Mouse (Mus musculus): Measurements from ENCODE around the gene Add3.
"Not testable (repeated sequence)": the region's sequence is repeated elsewhere in the genome, so short reads cannot be mapped to it uniquely, and the experiment has no call there.

Gene Add3

GRCm38 (mm10) chr19:53191867-53192487 lies 51.7 kb downstream of the Add3 start:
- DNase-seq (ENCODE audit: low read depth, low spot score) = no peak

- DNase-seq (ENCODE audit: low read depth, low spot score) = no peak
Observed at GRCm38 (mm10) chr19:53193190-53193589, 52.9 kb downstream of the Add3 start.

DNA sequence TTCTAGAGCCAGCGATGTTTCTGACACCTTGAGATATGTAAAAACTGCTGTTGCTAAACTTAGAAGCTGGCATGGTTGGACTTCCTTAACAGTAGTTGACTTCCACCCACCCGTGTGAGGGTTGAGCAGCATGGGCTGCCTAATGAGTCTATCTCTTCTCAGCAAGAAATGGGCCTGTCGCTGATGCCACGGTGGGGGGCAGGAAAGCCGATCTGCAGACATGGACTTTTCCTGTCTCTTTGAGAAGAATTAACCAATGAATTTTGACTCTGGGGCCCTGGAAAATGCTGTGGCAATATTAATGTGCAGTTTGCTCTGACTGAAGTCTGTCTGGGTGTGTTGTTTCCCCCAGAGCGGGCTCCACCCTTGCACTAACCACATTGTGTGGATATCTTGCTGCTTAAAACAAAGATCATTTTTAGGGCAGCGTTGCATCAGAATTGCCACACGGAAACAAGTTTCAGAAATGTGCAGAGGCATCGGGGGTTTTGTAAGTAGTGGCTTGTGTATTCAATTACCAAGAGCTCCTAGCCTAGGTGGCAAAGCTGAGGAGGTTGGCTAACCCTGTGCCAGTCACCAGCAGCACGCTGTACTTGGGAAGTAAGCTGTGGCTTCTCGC lies 53.8 kb downstream of the Add3 start:
- DNase-seq (ENCODE audit: low read depth, low spot score) = no peak

DNA sequence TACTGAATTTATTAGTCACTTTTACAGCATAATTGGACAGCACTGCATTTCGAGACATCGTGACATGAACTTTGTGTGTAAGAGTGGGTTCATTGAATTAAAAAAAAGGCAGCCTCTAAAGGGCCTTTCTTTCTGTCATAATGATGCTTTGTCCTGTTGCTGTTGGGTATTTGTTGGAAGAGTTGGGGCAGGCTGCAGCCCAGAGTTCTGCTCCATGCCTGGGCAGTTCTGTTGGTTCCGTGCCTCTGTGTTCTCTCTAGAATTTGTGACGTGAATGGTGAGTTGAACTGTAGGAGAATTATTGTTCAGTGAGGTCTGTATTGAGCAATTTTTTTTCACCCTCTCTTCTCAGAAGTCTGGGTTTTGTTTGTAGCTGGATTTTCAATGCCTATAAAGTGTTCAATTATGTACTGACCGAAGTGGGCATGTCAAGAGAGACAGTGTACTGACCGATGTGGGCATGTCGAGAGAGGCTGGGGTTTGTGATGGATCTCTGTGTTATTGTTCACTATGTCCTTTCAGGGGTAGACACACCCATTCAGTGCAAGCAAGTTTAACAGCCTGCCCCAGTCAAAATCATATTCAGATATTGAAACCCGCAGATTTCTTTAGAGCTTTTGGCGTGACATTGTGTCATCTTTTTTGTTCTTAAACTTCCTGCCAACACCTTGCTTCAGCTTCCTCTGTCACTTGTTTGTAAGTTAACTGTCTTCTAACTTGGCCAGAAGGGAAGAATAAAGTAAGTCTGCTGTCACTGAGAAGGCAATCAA lies 54.7 kb downstream of the Add3 start:
- no peak for DNase-seq (ENCODE audit: low read depth, low spot score)

DNA sequence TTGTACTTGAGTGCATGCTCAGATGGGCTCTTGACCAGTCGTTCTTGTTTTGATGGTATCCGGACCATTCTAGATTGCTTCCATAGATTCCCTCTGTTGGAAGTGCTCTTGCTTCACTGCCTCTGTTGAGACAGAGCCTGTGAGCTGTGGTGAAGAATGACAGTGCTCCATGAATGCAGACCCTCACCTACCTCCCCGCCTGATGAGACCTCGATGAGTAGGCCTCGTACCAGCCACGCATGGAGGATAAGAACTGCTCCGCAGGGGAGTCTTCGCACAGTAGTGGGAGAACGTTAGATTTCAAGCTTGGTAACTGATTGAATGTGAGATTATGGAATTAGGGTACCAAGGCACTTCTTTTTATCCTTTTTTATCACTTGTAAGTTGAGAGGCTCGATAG lies 56.7 kb downstream of the Add3 start:
- DNase-seq (ENCODE audit: low read depth, low spot score) = no peak

DNA sequence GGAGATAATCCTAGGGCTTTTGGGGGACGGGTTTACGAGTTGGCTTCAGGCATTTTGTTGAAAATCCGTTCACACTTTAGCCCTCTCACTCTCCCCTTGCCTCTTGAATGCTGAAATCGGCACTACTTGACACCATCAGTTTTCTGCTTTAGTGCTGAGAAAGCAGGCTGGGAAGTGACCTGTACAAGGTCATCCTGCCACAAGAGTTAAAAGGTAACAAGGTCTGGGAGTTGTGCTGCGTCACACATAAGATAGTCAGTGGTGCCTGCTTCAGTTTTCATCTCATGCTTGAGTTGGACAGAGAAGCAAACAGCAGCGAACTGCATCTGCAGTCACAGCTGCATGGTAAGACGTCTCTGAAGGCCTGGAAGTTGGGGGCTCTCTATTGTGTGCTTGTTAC lies 57.5 kb downstream of the Add3 start:
- no peak for DNase-seq (ENCODE audit: low read depth, low spot score)

DNA sequence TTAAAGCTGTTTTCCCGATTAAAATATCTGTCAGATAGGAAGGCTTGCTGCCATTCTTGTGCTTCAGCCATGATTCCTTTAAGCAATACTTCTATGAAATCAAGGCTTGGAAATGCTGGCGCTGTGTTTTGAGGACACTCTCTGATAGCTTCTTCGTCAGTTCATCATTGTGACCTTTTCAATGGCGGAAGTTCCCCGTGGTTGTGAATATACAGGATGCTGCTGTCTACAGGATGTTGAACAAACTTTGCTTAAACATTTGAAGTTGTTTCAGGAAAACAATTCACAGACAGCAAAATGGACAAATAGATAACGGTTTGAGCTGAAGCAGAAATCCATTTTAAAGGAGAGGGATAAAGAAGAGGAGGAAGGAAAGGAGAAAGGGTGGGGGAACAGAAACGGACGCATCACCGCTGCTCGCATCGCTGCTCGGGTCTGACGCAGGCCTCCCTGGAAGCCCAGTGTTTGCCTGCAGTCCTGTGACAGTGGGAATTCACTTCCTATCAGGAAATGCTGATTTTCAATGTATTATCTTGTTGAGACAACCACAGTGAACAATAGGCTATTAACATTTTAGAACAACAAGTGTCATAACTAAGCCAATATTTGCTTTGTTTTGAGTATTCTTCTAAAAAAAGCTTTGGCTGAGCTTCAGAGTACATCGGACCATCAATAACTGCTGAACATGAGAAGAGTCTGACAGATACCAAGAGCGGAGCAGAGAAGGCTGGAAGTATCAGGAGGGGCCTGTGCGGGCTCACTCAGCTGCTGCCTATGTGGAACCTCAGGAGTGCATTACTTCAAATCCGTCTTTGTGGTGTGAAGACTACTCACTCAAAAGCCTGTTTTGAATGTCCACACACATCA lies 58.7 kb downstream of the Add3 start:
- DNase-seq (ENCODE audit: low read depth, low spot score) = no peak

GRCm38 (mm10) chr19:53199711-53200110 lies 59.5 kb downstream of the Add3 start:
- no peak for DNase-seq (ENCODE audit: low read depth, low spot score)

GRCm38 (mm10) chr19:53202116-53202515 lies 61.9 kb downstream of the Add3 start:
- DNase-seq (ENCODE audit: low read depth, low spot score) = no peak

- peak; percentile 37 for DNase-seq (ENCODE audit: low read depth, low spot score)
Observed at GRCm38 (mm10) chr19:53206986-53207385, 66.7 kb downstream of the Add3 start.

- peak; percentile 27 for DNase-seq (ENCODE audit: low read depth, low spot score)
Observed at GRCm38 (mm10) chr19:53208830-53209229, 68.6 kb downstream of the Add3 start.

- no peak for DNase-seq (ENCODE audit: low read depth, low spot score)
Observed at GRCm38 (mm10) chr19:53210251-53210650, 70.0 kb downstream of the Add3 start.

- no peak for DNase-seq (ENCODE audit: low read depth, low spot score)
Observed at GRCm38 (mm10) chr19:53215352-53215751, 75.1 kb downstream of the Add3 start.

DNA sequence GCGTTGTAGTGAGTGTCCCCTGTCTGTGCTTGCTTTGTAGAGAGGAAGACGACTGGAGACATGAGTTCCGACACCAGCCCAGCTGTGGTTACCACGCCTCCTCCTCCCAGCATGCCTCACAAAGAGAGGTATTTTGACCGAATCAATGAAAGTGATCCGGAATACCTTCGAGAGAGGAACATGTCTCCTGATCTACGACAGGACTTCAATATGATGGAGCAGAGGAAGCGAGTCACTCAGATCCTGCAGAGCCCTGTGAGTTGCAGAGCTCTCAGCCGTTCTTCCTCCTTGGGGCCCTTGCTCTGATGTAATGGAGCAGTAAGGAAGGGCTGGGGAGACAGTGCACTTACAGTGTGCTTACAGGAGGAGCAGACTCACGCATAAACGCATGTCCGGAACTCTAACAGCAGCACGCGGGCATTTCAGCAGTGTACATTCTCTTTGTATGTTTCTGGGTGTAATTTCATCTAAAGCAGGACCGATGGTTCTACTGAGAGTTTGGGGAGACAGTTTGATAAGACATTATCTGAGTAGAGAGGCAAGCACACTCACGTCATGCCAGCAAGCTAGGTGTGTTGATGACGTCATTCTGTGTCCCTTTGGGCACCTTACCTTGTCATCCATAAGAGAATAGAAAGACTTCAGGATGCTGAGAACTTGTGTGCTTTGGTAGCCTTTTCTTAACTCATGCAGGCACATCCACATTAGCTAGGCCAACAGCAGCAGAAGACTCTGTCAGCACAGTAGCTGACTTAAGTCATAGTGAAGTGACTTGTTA lies 76.7 kb downstream of the Add3 start:
- DNase-seq (ENCODE audit: low read depth, low spot score) = no peak

- no peak for DNase-seq (ENCODE audit: low read depth, low spot score)
Observed at GRCm38 (mm10) chr19:53217837-53218236, 77.6 kb downstream of the Add3 start.

DNA sequence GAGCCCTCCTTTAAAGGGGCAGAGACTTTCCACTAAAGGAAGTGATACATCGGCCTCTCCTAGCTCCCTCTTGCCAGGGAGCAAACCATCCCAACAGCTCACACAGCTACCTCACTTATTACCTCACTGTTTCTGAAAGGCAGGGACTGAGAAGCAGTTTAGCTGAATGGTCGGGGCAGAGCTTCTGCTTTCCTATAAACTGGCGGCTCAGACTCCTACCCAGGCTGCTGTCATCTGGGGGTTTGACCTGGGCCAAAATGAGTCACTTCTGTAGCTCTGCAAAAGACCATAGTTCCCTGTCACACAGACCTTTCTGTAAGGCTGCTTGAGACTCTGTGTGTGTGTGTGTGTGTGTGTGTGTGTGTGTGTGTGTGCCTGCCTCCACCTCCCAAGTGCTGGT lies 79.1 kb downstream of the Add3 start:
- DNase-seq (ENCODE audit: low read depth, low spot score) = peak; percentile 55

DNA sequence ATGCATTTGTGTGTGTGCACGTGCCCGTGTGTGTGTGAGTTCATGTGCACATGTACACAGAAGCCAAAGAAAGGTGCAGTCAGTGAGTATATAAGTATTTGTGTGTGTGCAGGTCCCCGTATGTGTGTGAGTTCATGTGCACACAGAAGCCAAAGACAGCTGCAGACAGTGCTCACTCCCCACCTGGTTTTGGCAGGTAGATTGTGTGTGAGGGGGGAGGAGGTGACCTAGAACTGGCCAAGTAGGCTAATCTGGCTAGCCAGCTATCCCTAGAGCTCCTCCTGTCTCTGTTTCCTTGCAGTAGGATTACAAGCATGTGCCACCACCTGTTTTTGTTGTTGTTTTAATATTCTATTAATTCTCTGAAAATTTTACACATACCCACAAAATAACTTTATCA lies 80.9 kb downstream of the Add3 start:
- no peak for DNase-seq (ENCODE audit: low read depth, low spot score)

DNA sequence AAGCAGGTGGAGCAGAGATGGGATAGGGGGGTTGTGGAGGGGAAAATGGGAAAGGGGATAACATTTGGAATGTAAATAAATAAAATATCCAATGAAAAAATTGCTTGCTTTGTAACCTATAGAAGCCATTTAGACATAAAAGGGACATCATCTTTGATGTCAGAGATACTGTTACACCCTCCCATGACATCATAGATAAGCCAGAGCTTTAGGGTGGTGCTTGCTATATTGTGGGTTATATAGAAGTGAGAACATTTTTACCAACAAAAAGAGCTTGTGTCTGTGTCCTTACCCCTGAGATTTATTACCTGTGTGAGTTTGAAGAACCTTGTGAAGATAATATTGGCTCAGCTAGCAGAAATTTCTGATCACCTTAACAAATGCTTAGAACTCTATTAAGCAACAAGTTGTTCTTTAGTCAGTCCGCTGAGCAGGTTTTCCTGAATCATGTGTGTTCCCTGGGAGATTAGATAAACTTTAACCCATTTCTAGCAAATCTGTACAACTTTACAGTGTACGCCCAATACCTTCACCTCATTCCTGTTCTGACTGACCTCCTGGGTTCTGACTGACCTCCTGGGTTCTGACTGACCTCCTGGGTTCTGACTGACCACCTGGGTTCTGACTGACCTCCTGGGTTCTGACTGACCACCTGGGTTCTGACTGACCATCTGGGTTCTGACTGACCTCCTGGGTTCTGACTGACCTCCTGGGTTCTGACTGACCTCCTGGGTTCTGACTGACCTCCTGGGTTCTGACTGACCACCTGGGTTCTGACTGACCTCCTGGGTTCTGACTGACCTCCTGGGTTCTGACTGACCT lies 85.2 kb downstream of the Add3 start:
- not testable (repeated sequence) for DNase-seq (ENCODE audit: low read depth, low spot score)

- no peak for DNase-seq (ENCODE audit: low read depth, low spot score)
Observed at GRCm38 (mm10) chr19:53226651-53227050, 86.4 kb downstream of the Add3 start.

DNA sequence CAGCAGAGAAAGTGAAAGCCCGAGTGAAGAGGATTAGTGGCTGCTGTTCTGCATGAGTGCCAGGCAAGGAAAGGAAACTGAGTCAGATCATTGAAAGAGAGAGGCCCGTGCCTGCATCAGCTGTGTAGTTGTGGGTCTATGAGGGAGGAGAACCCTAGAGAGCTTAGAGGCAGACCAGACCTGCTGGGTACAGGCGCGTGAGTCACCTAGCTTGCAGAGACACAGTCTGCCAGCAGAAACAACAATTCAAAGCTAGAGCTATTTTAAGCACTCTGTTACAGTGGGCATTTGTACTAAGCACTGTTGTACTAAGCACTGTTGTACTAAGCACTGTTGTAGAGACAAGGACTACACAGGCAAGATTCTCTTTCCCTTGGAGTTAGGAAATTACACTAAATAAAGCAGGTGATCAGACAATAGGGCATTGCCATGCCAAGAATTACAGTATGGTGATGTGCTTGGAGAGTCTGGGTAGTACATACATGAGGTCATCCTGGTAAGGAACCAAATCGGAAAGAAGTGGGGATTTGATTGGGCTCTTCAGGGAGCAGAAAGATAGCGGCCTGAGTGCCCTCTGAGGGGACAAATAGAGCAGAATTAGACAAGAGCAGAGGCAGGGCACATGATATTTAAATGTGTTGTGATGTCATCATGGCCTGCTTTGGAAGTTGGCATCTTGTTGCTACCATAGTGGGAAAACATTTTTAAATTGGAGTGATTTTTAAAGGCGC lies 88.0 kb downstream of the Add3 start:
- DNase-seq (ENCODE audit: low read depth, low spot score) = no peak
